Mouse (Mus musculus): ENCODE measurements around the gene Il24.

GRCm38 (mm10) chr1:130832230-130833149, 54.8 kb downstream of the Il24 start:
- TF ChIP-seq CTCF (IDR thresholded peaks at IDR 0.05; ENCODE audit: low read depth) (no peak), EP300 (optimal IDR thresholded peaks at IDR 0.05) (no peak)
